Mouse (Mus musculus) layer of hippocampus, postnatal 36 days (tissue): ENCODE data around the gene Trdmt1. TPM values are rescaled to one million over a fixed set of nuclear protein-coding genes. Genes with fewer than 3 reads are reported as not detected.
"Not testable (repeated sequence)": the region's sequence is repeated elsewhere in the genome, so short reads cannot be mapped to it uniquely, and the experiment has no call there.

Experiments used
- DNase-seq, 2 experiments: peaks; one replicate each; pipeline ENCODE4 v3.0.0; 2022
- total RNA-seq, 2 experiments: library from RNA; stranded (reverse); gene quantifications; 2 replicates each; pipeline ENCODE4 v1.2.3; 2021

Trdmt1 gene
- total RNA-seq: 1 to 10 TPM; 4.8 to 6.2 TPM

DNA sequence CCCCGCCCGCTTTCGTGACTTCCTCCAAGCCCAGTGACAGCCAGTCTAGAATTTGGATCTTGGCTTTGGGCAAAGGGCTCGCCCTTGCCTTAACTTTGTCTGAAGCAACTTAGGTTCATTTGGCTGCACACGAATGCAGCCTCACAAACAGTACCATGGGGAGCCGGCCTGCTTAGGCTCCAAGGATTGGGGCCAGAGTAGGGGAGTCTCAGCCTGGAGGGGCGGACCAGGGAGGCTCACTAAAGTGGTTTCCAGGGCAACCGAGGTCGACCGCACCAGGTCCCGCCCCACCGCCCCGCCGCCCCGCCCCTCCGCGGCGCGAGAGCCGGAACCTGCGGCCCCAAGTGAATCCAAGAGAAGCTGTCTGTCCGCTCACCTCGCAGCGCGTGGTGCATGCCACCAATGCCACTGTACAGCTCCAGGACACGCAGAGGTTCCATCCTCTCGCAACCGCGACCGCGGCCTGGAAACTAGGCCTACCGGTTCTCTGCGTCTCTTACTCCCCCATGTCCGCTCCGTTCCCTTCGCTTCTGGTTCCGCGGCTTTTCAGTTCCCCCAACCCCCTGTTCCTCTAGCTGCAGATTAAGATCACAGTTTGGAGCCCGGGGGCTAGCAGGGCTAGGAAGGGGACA, at the start of gene Trdmt1:
Trdmt1 (minus strand) TSS at position 476 of the 632 bp plus-strand sequence.
- DNase-seq: peak; percentile 81 to 85

- DNase-seq: no peak
Measured at GRCm38 (mm10) chr2:13593328-13593727, 48.9 kb upstream of the Trdmt1 start.

- not testable (repeated sequence) for DNase-seq
Measured at GRCm38 (mm10) chr2:13583746-13584145, 39.3 kb upstream of the Trdmt1 start.

GRCm38 (mm10) chr2:13582184-13582583, 37.7 kb upstream of the Trdmt1 start:
- DNase-seq: no peak

- DNase-seq: no peak
Measured at GRCm38 (mm10) chr2:13579991-13580390, 35.5 kb upstream of the Trdmt1 start.

DNA sequence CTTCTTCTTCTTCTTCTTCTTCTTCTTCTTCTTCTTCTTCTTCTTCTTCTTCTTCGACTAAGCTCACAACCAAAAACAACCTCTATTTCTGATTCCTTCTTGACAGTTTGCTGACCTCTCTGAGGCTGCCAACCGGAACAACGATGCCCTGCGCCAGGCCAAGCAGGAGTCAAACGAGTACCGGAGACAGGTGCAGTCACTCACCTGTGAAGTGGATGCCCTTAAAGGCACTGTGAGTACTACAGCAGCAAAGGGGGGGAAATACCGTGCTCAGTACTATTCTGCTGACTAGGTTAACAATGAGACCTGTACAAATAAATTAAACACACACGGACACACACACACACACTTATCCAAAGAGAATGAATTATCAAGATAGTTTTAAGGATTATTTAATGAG, 34.8 kb upstream of the Trdmt1 start:
- no peak for DNase-seq

DNA sequence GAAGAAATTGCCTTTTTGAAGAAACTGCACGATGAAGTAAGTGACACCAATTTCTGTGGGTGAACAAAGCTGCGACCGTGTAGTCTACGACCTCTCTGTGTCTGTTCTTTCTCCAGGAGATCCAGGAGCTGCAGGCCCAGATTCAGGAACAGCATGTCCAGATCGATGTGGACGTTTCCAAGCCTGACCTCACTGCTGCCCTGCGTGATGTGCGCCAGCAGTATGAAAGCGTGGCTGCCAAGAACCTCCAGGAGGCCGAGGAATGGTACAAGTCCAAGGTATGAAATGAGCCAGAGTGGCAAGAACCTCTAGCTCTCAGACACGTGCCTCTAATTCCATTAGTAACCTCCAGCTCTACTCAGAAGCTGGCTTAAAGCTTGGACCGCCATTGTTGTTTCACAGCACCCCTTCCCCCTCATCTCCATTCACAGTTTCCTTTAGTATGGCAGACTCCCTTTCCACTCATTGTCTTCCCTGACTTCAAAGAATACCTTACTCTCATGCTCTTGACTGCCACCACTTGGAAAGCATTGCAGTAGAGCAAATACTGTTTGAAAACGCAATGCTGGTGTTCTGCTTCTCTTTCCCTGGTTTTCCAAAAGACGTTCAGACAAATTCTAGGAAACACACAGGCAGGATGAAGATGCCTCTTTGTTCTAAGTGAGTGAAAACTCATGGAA, 34.1 kb upstream of the Trdmt1 start:
- DNase-seq: peak in 1 of 2 experiments; percentile 5

GRCm38 (mm10) chr2:13577399-13577798, 32.9 kb upstream of the Trdmt1 start:
- DNase-seq: no peak

DNA sequence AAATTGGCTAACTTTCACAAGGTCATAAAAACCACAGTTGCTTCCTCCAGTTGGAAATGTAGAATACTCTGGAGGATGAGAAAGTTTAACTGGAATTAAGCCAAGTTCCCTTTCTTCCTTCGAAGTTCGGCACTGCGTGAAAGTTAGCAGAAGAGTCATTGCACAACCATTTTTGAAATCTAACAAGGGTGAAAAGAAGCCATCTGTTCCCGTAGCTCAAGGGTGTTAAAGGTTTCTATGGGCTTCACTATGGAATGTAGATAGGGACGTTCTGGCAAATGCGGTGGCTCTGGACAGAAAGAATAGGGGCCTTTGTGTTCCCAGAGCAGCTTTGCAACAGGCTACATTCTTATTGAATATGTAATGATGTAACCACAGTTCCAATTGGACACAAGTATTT, 31.5 kb upstream of the Trdmt1 start:
- no peak for DNase-seq

DNA sequence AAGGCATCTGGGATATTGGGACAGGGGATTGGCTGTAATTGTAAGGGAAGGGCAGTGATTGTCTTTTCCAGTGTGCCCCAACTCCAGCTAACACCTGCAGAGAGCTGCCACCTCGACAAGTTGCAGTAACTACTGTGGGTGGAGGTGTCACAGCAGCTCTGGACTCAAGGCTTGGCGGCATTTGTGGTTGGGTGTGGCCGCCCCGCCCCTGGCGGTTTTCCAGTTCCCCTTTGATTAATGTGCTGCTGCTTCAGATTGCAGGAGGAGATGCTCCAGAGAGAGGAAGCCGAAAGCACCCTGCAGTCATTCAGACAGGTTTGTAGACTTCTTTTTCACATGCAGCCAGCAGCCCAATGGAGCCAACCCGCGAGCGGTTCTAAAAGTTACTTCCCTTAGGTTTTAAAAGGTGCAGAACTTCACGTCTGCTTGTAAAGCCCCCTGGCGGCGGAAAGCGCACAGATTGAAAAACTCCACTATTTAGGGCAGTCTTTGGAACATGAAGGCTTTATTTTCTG, 30.9 kb upstream of the Trdmt1 start:
- DNase-seq: peak; percentile 60 to 62

DNA sequence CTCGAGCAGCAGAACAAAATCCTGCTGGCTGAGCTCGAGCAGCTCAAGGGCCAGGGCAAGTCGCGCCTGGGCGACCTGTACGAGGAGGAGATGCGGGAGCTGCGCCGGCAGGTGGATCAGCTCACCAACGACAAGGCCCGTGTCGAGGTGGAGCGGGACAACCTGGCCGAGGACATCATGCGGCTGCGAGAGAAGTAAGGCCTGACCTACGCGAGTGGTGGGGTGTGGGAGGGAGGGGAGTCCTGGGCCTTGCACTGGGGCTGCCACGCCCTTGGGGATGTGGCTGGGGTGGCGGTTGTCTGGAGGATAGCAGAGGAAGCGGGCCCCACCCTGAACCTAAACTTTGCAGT, 30.3 kb upstream of the Trdmt1 start:
- no peak for DNase-seq

DNA sequence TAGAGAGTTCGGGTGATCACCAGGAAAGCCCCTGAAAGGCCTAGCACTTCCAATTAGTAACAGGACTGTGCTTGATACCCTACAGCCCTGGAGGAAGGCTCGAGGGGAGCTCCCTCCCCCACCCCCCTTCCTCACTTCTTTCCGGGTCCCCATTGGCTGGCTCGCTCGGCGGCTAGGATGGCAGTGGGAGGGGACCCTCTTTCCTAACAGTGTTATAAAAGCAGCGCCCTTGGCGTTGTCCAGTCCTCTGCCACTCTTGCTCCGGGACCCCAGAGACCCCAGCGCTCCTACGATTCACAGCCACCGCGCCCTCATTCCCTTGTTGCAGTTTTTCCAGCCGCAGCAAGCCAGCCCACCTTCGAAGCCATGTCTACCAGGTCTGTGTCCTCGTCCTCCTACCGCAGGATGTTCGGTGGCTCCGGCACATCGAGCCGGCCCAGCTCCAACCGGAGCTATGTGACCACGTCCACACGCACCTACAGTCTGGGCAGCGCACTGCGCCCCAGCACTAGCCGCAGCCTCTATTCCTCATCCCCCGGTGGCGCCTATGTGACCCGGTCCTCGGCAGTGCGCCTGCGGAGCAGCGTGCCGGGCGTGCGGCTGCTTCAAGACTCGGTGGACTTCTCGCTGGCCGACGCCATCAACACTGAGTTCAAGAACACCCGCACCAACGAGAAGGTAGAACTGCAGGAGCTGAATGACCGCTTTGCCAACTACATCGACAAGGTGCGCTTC, 29.8 kb upstream of the Trdmt1 start:
- DNase-seq: peak; percentile 24 to 25

- DNase-seq: peak; percentile 38 to 39
Measured at GRCm38 (mm10) chr2:13573408-13574065, 29.1 kb upstream of the Trdmt1 start, which contains the start of gene Vim. Gene Vim (plus strand): TSS chr2:13573927.

GRCm38 (mm10) chr2:13572647-13573407, 28.4 kb upstream of the Trdmt1 start:
- DNase-seq: no peak

DNA sequence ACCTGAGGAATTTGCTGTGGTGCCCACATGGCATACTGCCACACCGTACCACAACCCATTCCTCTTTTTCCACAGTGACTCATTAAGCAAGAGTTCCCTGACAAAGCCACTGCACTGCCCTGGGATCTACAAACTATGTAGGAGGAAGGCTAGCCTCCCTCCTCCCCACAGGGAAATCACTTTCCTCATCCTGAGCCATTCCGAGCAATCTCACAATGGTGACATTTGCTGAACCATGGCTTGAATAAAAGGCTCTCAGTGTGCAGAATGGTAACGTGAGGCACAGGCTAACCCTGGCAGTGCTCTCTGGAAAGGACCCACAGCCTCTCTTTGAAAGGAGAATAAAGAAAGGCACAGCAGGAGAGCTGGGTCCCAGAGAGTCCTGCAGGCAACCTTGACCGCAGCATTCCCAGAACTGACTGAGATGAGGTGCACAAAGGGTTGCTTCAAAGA, 27.7 kb upstream of the Trdmt1 start:
- no peak for DNase-seq

- DNase-seq: no peak
Measured at GRCm38 (mm10) chr2:13570122-13570521, 25.7 kb upstream of the Trdmt1 start.

DNA sequence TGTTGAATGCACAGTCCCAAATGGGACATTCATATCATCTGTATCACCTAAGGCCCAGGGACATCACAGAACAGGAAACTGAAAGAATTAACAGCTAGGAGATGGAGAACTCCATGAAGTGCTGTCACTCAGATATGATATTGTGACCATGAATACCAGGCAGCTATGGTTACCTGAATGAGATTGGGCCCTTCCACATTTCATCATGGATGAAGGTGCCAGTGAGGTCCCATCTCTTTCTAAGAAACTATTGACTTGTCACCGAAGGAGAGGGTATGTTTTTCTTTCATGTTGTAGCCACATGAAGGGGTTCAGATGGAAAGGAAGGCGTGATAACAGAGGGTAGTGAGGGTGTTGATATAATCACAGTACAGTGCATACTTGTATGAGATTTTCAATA, 15.9 kb upstream of the Trdmt1 start:
- DNase-seq: no peak

DNA sequence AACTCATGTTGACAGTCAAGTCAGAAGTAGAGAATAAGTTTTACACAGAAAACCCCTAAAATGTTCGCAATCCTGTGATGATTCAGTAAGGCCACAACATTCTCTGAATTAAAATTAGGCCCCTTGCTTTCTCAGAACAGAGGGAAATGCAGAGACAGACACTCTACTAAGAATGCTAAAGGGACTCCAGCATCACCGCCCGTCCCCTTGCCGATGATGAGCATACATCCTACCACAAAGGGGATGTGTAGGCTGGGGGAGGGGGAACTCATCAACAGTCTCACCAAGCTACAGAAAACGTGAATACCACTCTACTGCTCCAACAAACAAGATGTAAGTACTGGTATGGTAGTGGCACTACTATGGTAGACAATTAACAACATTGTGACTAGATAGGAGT, 15.3 kb upstream of the Trdmt1 start:
- no peak for DNase-seq

DNA sequence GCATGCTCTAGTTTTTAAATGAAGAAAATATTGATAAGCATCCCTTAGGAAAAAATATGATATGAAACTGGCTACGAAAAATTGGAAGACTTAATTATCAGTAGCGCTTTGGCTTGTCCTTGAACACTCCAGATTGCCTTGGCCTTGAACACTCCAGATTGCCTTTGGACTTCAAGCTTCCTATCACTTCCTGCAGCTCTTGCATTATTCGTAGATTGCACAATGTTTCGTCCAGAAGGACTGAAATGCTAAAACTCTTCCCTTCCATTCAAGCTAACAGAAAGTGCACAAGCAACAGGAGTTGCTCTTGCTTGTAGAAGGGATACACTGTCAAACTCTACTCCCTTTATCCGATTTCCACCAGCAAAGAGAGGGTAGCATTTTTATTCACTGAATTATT, 14.8 kb upstream of the Trdmt1 start:
- DNase-seq: no peak

GRCm38 (mm10) chr2:13558607-13559262, 14.3 kb upstream of the Trdmt1 start:
- DNase-seq: no peak
